Mouse (Mus musculus) cerebral cortex, adult 2 months (tissue): ENCODE measurements around the gene Atf6b.

ENCODE experiments used
- WGBS: fragments of 180-500 bp; shearing (Covaris S2); methylation state at CpG from one replicate; pipeline ENCODE4 v1.1.7; 2018; 5-methylcytosine and 5-hydroxymethylcytosine counted together

Gene Atf6b

DNA sequence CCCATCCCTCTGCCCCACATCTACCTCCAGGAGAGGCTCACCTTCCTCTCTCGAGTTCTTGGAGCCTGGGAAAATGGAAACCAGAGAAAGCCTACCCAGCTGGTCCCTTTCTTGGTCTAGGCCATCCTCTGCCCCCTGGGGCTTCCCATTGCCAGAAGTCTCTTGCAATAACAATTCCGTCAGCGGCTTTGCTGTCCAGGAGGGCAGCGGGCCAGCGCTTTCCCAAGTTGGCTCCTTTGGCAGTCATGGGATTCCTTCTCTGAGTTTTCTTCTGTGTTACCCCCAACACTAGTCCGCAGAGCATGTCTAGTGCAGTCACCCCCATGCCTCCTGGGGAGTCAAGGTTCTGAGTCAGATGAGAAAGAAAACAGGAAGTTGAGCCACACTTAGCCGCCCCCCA, 46.0 kb downstream of the Atf6b start:
- 59% methylated on average over 7 of the region's 7 CpGs for WGBS

DNA sequence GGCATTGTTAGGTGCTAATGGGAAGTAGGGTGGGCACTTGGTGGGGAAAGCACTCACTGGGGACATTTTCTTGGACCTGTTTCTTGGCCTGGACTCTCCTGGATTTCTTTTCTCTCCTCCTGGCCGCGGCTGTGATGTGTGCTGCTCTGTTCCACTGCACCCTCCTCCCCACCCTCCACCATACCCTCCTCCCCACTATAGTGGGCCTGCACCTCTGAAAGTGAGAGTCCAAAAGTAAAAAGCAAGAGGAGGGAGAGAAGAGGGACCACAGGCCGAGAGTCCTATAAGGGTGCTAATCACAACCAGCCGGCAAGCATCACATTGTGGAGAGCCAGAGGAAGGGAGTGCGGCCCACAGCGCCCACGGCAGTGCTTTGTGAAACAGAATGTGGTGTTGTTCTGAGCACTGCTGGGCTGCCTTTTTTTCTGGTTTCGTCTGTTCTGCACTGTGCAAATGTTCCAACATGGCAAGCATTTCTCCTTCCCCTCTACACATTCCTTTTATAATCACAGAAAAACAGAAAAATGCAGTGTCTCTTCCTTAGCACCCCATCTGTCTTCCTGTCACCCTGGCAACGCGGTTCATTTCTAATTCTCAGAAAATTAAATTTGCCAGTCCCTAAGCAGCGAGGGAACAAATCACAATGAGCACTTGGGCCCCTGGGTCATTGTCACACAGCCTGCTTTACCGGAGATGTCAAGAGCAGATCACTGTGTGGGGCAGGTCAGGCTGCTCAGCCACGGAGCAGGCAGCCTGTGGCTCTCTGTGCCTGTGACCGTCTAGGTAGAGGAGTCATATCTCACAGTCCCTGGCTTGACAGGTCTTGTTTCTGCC, 52.8 kb downstream of the Atf6b start:
- 20% methylated on average over 14 of the region's 14 CpGs for WGBS

DNA sequence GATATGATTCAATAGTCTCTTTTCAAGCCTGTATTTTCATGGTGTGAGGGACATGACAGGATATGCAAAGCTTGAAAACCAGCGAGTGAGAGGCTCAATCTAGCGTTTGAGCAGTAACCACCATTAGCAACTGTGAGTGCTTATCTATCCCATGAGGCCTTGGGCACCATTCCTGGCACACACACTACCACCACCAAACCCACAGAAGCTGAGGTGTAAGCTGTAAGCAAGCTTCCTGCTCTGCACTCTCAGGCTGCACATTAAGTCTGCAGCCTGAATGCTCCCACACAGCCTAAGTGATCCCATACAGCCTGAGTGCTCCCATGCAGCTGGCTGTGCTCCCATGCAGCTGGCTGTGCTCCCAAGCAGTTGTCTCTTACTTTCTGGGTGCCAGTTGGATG, 53.7 kb downstream of the Atf6b start:
- WGBS: 50% methylated on average over 2 of the region's 2 CpGs
